Mouse (Mus musculus): ENCODE data around the gene Myoz1.
A peak's percentile ranks its signal among the peaks of the same experiment; 100 is the strongest.

- TF ChIP-seq CTCF (IDR thresholded peaks at IDR 0.05 in 2 of 3, conservative IDR thresholded peaks at IDR 0.05 in 1 of 3; ENCODE audit: control insufficient read depth in 1 of 3, insufficient read depth in 1 of 3, low read depth in 2 of 3, low read length in 3 of 3, poor library complexity in 1 of 3, severe bottlenecking in 1 of 3) (no peak), ELF1 (IDR thresholded peaks at IDR 0.05; ENCODE audit: low read depth, low read length) (no peak), EP300 (IDR thresholded peaks at IDR 0.05; ENCODE audit: low read depth in 1 of 2, low read length in 2 of 2) (peak; percentile 12 to 28; a peak in 2 of 4 replicates), POLR2A (IDR thresholded peaks at IDR 0.05; ENCODE audit: control insufficient read depth in 1 of 2, insufficient read depth in 1 of 2, low read depth in 1 of 2, low read length in 2 of 2, poor library complexity in 1 of 2) (no peak), TCF12 (IDR thresholded peaks at IDR 0.05; ENCODE audit: low read depth, low read length) (0 out of 2 replicates have a peak, but pooled peaks have one; percentile 15), RAD21 (IDR thresholded peaks at IDR 0.05; ENCODE audit: low read depth, low read length) (no peak), CHD2 (IDR thresholded peaks at IDR 0.05; ENCODE audit: low read length) (no peak), SIN3A (IDR thresholded peaks at IDR 0.05; ENCODE audit: low read length) (0 out of 2 replicates have a peak, but pooled peaks have one; percentile 34), TAL1 (IDR thresholded peaks at IDR 0.05; ENCODE audit: low read length) (no peak), TBP (IDR thresholded peaks at IDR 0.05; ENCODE audit: low read depth, low read length) (no peak), GATA1 (IDR thresholded peaks at IDR 0.05; ENCODE audit: low read depth, low read length) (no peak), MAX (IDR thresholded peaks at IDR 0.05; ENCODE audit: low read length) (no peak)
Observed at GRCm38 (mm10) chr14:20682498-20682897, 26.2 kb upstream of the Myoz1 start.
